Mouse (Mus musculus): ENCODE results near the gene Gm12355.

GRCm38 (mm10) chr11:98599291-98599690 is 26.2 kb downstream of the Gm12355 start:
- no peak for TF ChIP-seq CTCF (IDR thresholded peaks at IDR 0.05; ENCODE audit: borderline replicate concordance, insufficient read depth, low read depth, low read length)
- TF ChIP-seq POLR2A (IDR thresholded peaks at IDR 0.05; ENCODE audit: borderline replicate concordance, insufficient read depth, low read length) = no peak
